In the genomic region with DNA sequence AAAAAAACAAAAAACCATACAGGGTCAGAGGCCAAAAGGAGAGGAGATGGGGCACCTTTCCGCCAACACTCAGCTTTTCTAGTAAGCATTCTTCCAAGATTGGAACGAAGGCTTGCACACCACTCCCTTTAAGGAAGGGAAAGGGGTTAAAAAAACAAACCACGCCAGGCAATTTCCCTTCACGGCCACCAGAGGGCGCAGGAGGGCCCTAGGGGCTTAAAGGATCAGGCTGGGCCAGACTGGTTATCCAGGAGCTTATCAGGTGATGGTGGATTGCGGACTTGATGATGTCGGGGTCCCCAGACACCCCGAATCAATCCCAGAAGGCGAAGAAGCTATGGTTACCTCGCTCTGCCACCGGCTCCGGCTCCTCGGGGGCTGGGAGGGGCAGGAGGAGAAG, we compare ENCODE assay signal across 8 mouse cellular contexts. TPM values are rescaled to one million over a fixed set of nuclear protein-coding genes. Genes with fewer than 3 reads are reported as not detected.
DNase-seq lines count a peak whose midpoint lies in the region; ATAC-seq lines count a peak whose summit lies in the region.

No protein-coding gene starts in this region.

- H3K9ac ChIP-seq in intestine, embryonic 16.5 days (ENCODE audit: low read depth, low read length): 0 out of 2 replicates have a peak overlapping the region, but pooled peaks have one; percentile 2

- DNase-seq in kidney, adult 18-20 months: peak; percentile 30
- no peak for DNase-seq in kidney, adult 8-10 months
- DNase-seq in ES-CJ7 (ENCODE audit: low read depth, low spot score): peak; percentile 82
- peak; percentile 68 for DNase-seq in embryo, embryonic 11 days
- DNase-seq in mesoderm, embryonic 11.5 days (ENCODE audit: low read depth, low spot score): peak; percentile 67
- no peak for DNase-seq in left cerebral cortex, postnatal 4 days
- DNase-seq in gastrocnemius, adult 18-20 months (ENCODE audit: low spot score): no peak

- H3K36me3 ChIP-seq in intestine, embryonic 16.5 days (ENCODE audit: control insufficient read depth, insufficient read depth, low read length): no peaks in the 10 kb centered on the region

- H3K4me1 ChIP-seq in intestine, embryonic 16.5 days (ENCODE audit: control insufficient read depth, insufficient read depth, low read length): peaks cover 7% of the 10 kb centered on the region; the same call in 1 of the 2 replicates

- no peak overlapping the region for H3K4me3 ChIP-seq in intestine, embryonic 16.5 days (ENCODE audit: low read length)

- intact Hi-C loops in left cerebral cortex, postnatal 4 days (cut with DNase I): no loop called here

- no peak for ATAC-seq in intestine, embryonic 16.5 days

- no peaks in the 10 kb centered on the region for H3K27me3 ChIP-seq in intestine, embryonic 16.5 days (replicated peaks; ENCODE audit: control insufficient read depth, insufficient read depth, low read length)

- WGBS in intestine, embryonic 16.5 days: 27% methylated on average over 13 of the region's 13 CpGs

- no peak overlapping the region for H3K27ac ChIP-seq in intestine, embryonic 16.5 days (ENCODE audit: low read length)

- H3K4me2 ChIP-seq in intestine, embryonic 16.5 days (ENCODE audit: low read depth, low read length): no peak overlapping the region

- H3K9me3 ChIP-seq in intestine, embryonic 16.5 days (ENCODE audit: control insufficient read depth, low read length): no peaks in the 10 kb centered on the region

RNA-seq across cellular contexts. Expression of a gene that starts 2.9 kb away (rescaled TPM):
- 23.0 and 23.2 TPM in 2 replicates for polyA plus RNA-seq in intestine, embryonic 16.5 days (2015; fragmentation: Nextera tagmentation; extraction: Ambion mirVana)
- 1 to 10 TPM in 1 of 2 experiments, under 1 TPM in 1; 0.89 to 1.0 TPM for total RNA-seq in left cerebral cortex, postnatal 4 days (2021)
- 100 to 1,000 TPM; 656 to 752 TPM for total RNA-seq in gastrocnemius, adult 18-20 months (2021)

RNA-seq across cellular contexts. Expression of a gene that starts 10.8 kb away (rescaled TPM):
- polyA plus RNA-seq in intestine, embryonic 16.5 days (2015; fragmentation: Nextera tagmentation; extraction: Ambion mirVana): 1.6 TPM in 2 replicates
- 1 to 10 TPM; 1.8 to 2.0 TPM for total RNA-seq in left cerebral cortex, postnatal 4 days (2021)
- total RNA-seq in gastrocnemius, adult 18-20 months (2021): not detected

RNA-seq across cellular contexts. Expression of a gene that starts 11.8 kb away (rescaled TPM):
- 17.0 and 17.3 TPM in 2 replicates for polyA plus RNA-seq in intestine, embryonic 16.5 days (2015; fragmentation: Nextera tagmentation; extraction: Ambion mirVana)
- 100 to 1,000 TPM; 123 to 135 TPM for total RNA-seq in left cerebral cortex, postnatal 4 days (2021)
- 10 to 100 TPM; 15.5 to 19.0 TPM for total RNA-seq in gastrocnemius, adult 18-20 months (2021)

RNA-seq across cellular contexts. Expression of a gene that starts 19.0 kb away (rescaled TPM):
- 1.1 and 1.3 TPM in 2 replicates for polyA plus RNA-seq in intestine, embryonic 16.5 days (2015; fragmentation: Nextera tagmentation; extraction: Ambion mirVana)
- under 1 TPM; 0.50 to 0.77 TPM for total RNA-seq in left cerebral cortex, postnatal 4 days (2021)
- not detected for total RNA-seq in gastrocnemius, adult 18-20 months (2021)

RNA-seq across cellular contexts. Expression of a gene that starts 34.1 kb away (rescaled TPM):
- polyA plus RNA-seq in intestine, embryonic 16.5 days (2015; fragmentation: Nextera tagmentation; extraction: Ambion mirVana): 5.9 and 6.8 TPM in 2 replicates
- 100 to 1,000 TPM; 205 to 208 TPM for total RNA-seq in left cerebral cortex, postnatal 4 days (2021)
- not detected for total RNA-seq in gastrocnemius, adult 18-20 months (2021)

Comparison
In these comparisons a context has a peak if more than half of its experiments do, and no peak if none do; other contexts are left out.
1. DNase-seq: peak in kidney, adult 18-20 months (single experiment), ES-CJ7 (single experiment), embryo, embryonic 11 days (single experiment) and mesoderm, embryonic 11.5 days (single experiment); none in kidney, adult 8-10 months (0 of 2), left cerebral cortex, postnatal 4 days (single experiment) and gastrocnemius, adult 18-20 months (single experiment).
2. RNA of a gene that starts 2.9 kb away (total RNA-seq): 656 to 752 TPM in gastrocnemius, adult 18-20 months; 0.89 to 1.0 TPM in left cerebral cortex, postnatal 4 days; every median in the first group is over 100 times any median in the second.
3. RNA of a gene that starts 11.8 kb away (total RNA-seq): 123 to 135 TPM in left cerebral cortex, postnatal 4 days; 15.5 to 19.0 TPM in gastrocnemius, adult 18-20 months; every median in the first group is over 4 times any median in the second.